Mouse (Mus musculus) E14TG2a.4 (cell line): ENCODE measurements around the gene Morn2.
A peak's percentile ranks its signal among the peaks of the same experiment; 100 is the strongest.

Experiments
- H3K27me3 ChIP-seq: 2 replicates; pipeline ENCODE4 v1.6.1; 2014; ENCODE audit warnings: low read length, control low read depth; ENCODE audit not compliant: insufficient read depth
- H3K36me3 ChIP-seq: 2 replicates; pipeline ENCODE4 v1.6.1; 2014; ENCODE audit warnings: low read length, control low read depth; ENCODE audit not compliant: insufficient read depth
- H3K4me1 ChIP-seq: replicated peaks from 2 replicates; pipeline ENCODE4 v1.6.1; 2014; ENCODE audit warnings: low read depth, low read length, control low read depth
- H3K4me3 ChIP-seq: replicated peaks from 2 replicates; pipeline ENCODE4 v1.5.1; 2014; ENCODE audit warnings: mild to moderate bottlenecking, low read length
- H3K9me3 ChIP-seq: 2 replicates; pipeline ENCODE4 v1.6.1; 2014; ENCODE audit warnings: low read length, control low read depth
- CTCF ChIP-seq: conservative IDR thresholded peaks from 2 replicates; pipeline ENCODE4 v1.5.1; 2014; ENCODE audit warnings: low read length
- NANOG ChIP-seq: IDR thresholded peaks from 2 replicates; pipeline ENCODE4 v1.6.1; 2014; ENCODE audit warnings: borderline replicate concordance, low read length, mixed read lengths
- POU5F1 ChIP-seq: IDR thresholded peaks from 2 replicates; pipeline ENCODE4 v1.6.1; 2014; ENCODE audit warnings: low read length, borderline replicate concordance

The Morn2 gene

GRCm38 (mm10) chr17:80345277-80345676 lies 55.3 kb downstream of the Morn2 start:
- no peak for TF ChIP-seq NANOG
- TF ChIP-seq POU5F1, result no peak
- TF ChIP-seq CTCF, result peak; percentile 47
- H3K36me3 ChIP-seq, result no peaks in the 10 kb centered on the region
- peaks cover 13% of the 10 kb centered on the region for H3K27me3 ChIP-seq
- no peak overlapping the region for H3K4me3 ChIP-seq
- H3K9me3 ChIP-seq, result peaks cover 12% of the 10 kb centered on the region
- H3K4me1 ChIP-seq, result no peaks in the 10 kb centered on the region

GRCm38 (mm10) chr17:80346591-80347125 lies 56.7 kb downstream of the Morn2 start:
- Histone ChIP-seq H3K4me1 (no peaks in the 10 kb centered on the region), H3K4me3 (no peak overlapping the region), H3K9me3 (peaks cover 12% of the 10 kb centered on the region), H3K36me3 (no peaks in the 10 kb centered on the region), H3K27me3 (peaks cover 9% of the 10 kb centered on the region)
- no peak for TF ChIP-seq CTCF
